Mouse (Mus musculus): Measurements from ENCODE around the gene Ccdc12.

Ccdc12 gene

DNA sequence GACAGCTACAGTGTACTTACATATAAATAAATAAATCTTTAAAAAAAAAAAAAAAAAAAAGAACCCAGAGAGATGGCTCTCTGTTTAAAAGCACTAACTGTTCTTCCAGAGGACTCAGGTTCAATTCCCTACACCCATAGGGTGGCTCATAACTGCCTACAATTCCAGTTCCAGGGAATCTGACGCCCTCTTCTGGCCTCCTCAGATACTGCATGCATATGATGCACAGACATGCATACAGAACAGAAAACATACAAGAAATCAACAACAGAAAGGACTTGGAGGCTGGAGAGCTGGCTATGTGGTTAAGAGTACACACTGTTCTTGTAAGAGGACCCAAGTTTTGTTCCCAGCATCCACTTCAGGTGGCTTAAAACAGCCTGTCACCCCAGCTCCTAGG is 81.8 kb downstream of the Ccdc12 start:
- DNase-seq (ENCODE audit: extremely low spot score, low spot score), result no peak

DNA sequence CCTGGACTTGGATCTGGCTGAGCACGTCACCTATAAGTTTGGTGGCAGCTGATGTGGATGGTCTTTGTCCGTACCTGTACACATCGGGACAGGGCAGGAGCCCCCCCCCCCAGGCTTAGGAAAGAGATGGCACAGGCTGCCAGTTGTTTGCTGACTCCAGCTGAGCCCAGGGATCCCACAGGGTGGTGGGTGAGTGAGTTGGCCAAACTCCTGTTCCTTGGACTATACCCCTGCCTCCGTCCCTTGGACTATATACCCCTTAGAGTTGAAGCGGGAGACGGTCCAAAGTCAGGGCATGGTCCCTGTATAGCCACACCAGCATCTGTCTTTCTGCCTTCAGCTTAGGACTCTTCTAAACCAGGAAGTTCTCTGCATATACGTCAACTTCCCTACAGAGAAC is 83.7 kb downstream of the Ccdc12 start:
- no peak for DNase-seq (ENCODE audit: extremely low spot score, low spot score)

DNA sequence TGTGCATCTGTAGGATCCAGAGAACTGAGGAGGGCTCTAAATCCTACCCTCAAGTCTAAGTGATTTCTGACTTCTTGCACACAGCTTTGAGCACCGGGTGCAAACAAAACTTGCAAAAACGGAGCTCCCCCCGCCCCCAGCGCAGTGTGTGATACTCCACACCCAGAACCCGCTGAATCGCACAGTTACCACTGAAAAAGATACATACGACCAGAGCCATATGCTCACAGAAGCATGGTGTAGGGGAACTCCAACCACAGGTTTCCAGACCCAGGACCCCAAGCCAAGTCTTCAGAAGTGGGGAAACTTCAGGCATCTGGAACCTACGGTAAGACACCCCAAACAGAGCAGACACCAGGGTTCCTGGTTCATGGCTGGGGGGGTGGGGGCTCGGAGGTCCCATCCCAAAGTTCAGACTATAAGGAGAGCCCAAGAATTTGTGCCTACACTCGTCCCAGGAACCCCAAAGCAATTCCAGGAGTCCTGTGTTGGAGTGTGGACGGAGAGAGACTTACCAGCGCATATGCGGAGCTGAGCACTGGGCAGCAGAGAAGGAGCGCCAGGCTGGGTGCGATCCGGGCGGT is 85.5 kb downstream of the Ccdc12 start, which contains the start of gene Myl3:
Gene Myl3 (plus strand): TSS at position 151 of the 584 bp plus-strand sequence.
- no peak for DNase-seq (ENCODE audit: extremely low spot score, low spot score)

DNA sequence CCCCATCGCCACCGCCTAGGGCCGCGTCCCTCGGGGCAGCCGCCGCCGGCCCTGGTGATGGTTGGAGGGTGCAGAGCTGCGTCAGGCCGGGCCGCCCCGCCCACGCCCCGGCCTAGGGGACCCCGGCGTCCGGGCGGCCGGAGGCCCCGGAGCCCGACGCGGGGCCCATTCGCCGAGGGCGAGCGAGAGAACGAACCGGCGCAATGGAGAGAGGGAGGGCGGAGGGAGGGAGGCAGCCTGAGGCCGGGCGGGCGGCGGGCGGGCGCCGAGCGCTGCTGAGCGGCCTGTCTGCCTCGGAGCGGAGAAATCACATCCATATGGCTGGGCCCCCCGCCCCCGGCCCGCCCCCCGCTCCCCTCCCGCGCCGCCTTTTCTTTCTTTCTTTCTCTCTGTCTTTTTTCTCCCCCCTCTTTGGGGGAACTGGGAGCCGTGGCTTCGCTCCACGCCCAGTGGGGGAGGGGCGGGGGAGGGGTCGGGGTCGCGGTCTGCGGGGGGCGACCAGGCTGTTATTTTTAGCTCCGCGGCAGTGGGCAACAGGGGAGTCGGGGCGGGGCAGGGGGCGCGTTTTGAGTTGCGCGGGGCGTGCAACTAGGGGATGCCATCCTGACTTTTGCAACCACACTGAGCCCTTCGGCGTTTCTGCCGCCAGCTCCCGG is 86.1 kb downstream of the Ccdc12 start:
- peak; percentile 82 for DNase-seq (ENCODE audit: extremely low spot score, low spot score)

DNA sequence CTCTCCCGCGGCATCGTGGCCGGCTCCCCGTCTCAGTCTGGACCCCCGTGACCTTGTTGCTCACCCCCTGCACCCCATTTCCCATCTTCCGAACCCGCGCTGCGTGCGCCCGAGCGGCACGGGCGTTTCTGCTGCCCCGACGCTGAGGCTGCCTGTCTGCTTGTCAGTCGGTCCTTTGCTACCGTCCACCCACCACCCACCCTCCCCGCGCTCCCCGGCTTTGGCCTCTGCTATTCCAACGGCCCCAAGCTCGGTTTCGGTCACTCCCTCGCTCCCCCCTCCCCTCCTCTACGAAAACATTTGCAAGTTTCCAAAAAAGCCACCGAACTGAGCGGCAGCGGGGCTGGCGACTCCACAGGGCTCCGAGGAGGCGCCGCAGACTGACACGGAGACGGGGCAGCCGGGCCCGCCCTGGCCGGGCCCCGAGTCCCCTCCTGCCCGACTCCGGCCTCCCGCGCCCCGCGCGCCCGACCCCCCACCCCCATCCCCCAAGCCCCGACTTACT is 86.7 kb downstream of the Ccdc12 start:
- peak; percentile 70 for DNase-seq (ENCODE audit: extremely low spot score, low spot score)

DNA sequence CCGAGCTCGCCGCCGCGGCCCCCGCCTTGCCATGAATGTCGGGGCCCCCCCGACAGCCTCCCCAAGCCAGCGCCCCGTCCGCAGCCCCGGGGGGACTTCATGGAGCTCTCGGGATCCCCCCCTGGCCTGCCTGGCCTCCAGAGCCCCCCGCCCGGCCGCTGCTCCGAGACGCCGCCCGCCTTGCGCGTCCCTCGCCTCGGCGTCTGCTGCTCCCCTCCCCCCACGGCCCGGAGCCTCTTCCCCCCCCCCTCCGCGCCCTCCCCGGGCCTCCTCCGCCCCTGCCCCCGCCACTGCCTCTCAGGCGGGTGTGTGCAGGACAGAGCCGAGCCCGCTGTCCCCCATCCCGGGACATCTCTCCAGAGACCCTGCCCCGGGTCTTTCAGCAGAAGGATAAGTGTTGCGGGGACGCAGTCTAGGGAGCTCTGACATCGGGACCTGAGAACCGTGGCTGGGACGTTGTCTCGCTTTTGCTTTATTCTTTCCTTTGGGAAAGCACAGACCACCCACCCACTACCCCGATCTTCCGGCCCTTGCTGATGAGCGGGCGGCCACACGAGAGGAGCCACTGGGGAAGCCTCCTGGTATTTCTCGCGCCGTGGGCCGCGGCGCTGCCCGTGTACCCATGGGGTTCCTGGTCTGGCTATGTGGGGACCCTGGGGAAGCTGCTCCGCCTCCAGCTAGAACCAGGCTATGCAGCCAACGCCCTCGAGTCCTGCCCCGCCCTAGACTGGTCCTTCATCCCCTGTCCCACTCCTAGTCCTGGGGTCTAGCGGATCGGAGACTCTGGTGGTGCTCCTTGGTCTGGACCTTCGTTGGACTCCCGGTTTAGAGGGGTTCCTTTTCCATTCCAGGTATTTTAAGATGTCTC is 87.4 kb downstream of the Ccdc12 start:
- DNase-seq (ENCODE audit: extremely low spot score, low spot score), result peak; percentile 76

DNA sequence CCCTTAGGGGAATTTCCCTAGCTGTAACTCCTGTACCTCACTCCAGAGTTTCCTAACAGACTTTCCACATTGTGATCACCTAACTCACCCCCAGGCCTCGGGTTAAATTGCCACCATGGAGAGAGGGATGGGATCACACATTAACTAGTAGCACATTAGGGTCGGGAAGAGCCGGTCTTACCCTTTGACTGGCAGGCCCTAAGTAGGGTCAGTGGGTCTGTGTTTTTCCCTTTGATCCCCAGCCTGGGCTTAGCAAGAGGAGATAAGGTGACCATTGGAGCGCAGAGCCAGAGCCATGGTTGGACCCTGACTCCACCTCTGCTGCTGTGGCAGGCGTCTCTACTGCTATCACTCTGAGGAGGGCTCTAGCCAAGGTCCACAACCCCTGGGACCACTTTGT is 89.4 kb downstream of the Ccdc12 start:
- no peak for DNase-seq (ENCODE audit: extremely low spot score, low spot score)

DNA sequence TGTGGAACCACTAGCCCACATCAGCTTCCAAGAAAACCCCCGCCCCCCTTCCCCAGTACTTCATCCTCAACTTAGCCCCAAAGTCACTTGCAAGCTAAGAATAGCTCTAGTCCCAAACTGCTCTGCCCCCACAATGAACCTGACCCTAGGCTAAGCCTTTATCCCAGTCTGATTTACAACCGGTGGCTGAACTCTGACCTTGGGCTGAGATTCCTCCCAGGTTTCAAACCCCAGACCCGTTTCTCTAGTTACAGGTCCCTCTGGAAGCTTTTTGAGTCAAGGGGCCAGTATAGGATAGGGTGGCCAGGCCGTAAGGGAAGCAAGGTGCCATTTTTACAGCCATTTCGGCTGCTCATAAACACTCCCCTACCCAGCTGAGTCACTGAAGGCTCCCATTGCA is 89.9 kb downstream of the Ccdc12 start:
- peak; percentile 64 for DNase-seq (ENCODE audit: extremely low spot score, low spot score)

DNA sequence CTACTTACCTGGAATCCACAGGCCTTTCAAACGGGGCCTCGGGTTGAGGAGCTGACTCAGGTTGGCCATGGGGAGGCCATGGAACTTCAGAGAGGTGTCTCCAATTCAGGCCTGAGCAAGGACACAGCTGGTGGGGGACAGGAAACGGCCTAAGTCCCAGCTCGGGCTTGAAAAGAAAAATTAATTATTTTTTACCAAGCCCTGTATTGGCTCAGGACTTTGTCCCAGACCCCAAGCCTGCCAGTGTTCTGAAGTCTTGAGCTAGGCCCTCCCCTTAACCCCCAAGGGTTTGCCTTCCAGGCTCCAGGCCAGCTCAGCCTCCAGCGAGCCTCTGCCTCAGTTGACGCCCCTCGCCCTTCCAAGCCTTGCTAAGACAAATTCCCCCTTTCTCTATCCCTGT is 90.7 kb downstream of the Ccdc12 start, which contains the start of gene Pth1r:
Gene Pth1r (minus strand): TSS at position 185 of the 400 bp plus-strand sequence.
- no peak for DNase-seq (ENCODE audit: extremely low spot score, low spot score)

DNA sequence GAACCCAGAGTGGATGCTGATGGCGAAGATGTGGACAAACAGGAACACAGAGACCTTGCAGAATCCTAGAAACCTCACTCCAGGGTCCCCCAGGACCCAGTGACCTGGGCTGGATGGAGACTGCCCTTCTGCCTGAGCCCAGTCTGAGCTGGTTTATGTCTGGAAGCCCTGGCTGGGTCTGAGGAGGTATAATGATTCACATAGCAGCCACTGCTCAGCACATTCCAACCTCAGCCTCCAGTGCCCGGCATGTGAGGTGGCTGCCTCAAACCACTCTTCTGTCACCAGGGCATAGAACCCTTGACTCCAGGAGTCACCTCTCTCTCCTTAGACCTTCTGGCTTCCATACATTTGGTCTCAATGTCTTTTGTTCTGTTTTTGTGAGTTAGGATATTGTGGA is 92.1 kb downstream of the Ccdc12 start:
- no peak for DNase-seq (ENCODE audit: extremely low spot score, low spot score)

DNA sequence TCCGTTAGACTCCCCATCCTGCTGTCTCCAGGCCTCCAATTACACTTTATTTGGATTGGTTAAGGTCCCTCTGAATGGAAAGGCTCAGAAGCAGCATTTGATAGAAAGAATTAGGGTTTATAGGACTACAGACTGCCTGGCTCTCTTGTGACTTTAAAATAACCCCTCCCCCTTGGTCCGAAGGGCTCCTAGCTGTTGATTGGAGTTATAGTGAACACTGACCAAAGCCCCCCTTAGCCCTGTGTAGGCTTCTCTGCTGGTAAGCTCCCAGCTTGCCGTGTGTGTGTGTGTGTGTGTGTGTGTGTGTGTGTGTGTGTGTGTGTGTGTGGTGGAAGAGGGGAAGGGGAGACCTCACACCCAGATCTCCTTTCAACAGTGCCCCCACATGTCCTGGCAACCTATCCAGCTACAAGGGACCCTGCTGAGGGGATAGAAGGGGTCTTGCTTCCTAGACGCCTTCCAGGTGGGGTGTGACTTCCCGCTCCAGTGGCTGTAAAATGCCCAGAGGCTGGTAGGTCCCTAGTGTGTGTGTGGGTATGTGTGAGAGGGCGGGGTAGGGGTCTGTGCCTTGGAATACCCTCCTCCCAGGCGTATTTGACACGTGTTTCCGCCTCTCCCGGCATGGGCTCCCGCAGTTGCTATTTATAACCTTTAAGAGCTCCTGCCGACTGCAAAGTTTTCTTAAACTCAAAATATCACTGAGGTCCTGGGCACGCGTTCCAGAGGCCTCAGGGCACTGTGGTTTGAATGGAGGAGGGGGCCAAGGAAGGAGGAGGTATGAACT is 94.3 kb downstream of the Ccdc12 start:
- DNase-seq (ENCODE audit: extremely low spot score, low spot score), result no peak

DNA sequence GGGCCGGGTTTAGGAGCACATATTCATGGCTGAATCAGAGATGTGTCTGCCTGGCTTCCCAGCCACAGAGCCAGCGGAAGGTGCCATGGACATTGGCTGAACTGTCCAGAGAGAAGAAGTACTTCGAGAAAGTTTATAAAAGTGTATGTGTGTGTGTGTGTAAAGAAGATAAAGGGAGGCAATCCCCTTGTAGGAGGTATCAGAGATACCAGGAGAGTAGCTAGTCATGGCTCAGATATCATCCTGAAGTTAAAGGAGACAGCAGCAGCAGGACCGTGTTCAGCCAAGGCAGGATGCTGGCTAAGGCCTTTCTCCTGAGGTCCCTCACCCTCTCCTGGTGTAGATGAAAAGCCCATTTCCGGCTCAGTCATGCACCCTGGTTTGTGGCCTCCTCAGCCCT is 95.1 kb downstream of the Ccdc12 start:
- DNase-seq (ENCODE audit: extremely low spot score, low spot score), result no peak

DNA sequence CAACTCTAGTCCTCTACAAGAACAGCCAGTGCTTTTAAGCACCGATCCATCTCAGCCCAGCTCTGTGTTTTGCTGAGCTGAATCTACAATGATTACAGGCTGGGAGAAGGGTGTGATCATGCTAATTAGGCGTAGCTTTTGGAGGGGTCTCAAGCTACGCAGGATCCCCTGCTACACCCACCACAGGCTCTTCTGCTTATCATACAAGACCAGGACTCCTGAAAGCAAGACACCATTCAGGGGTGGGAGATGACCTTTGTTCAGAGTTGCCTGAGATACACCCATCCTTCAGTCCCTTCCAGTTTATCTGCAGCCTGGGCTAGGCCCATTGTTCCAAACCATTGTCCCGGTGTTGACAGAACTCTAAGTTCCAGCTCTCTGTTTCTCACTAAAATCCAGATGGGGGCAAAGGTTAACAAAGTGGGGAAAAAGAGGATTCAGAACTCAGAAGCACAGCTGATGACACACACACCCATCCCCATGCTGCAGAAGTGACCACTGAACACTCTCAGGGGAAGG is 96.7 kb downstream of the Ccdc12 start:
- DNase-seq (ENCODE audit: extremely low spot score, low spot score), result no peak

DNA sequence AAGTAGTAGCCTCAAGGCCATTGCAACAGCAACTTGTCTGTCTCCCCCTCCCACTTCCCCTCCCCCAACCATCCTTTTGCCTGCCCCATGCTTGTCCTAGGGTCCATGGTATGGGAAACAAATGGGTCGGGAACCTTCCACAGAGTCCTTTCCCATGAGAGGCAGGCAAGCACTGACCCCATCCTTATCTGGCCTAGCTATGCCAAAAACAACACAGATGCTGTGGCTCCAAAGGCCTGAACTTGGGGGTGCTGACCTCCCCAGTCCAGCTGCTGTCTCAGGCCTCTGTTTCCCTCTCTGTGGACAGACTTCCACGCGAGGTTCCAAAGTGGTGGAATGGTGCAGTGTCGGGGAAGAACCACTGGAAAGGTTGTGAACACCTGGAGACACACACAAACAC is 97.5 kb downstream of the Ccdc12 start:
- no peak for DNase-seq (ENCODE audit: extremely low spot score, low spot score)

DNA sequence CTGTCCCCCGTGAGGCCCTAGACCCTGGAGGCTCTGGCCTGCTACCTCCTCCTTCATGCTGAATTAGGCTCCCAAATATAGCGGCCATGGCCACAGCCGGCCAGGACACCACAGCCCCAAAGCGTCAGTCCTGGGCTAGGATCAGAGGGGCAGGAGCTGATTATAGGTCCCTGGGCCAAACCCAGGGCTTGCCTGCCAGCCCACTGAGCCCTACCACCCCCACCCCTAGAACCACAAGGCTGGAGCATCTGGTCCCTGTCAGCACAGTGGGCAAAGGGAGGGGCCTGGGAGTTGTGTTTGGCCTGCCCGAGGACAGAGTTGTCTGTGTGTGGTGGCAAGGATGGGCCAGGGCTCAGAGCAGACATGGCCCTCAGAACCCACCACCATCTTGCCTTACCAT is 101.5 kb downstream of the Ccdc12 start:
- DNase-seq (ENCODE audit: extremely low spot score, low spot score), result no peak

DNA sequence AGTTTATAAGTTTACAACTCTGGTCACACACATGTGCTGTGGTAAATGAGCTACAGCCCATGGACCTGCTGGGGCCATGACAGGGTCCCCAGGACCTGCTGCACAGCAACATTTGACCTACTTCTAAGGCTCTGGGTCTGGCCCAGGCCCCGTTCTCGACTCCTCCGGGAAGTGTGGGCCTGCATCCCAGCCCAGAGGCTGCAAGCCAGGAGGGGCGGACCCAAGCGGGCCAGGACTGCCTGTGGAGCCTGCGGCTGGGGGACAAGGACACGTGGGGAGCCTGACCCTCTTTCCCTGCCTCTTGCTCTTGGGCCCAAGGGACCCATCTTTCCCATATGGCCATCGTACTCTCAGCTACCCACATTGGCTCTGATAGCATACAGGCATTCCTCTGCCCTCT is 102.3 kb downstream of the Ccdc12 start:
- no peak for DNase-seq (ENCODE audit: extremely low spot score, low spot score)

DNA sequence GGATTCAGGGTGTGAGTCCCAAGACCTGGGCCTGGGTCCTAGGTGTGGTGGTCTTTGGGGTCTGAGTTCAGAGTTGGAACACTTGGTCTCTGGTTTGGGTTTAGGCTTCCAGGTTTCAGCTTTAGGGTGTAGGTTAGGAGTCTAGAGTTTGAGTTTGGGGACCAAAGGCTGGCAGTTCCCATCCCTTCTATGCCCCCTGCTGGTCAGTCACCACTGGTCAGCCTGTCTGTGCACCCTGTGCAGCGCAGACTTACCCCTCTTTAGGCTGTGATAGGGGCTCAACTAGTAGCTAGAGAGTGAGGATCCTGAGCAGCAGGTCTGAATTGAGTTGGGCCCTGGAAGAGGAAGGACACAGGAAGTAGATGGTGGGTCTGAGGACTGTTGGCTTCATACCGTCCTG is 103.0 kb downstream of the Ccdc12 start:
- no peak for DNase-seq (ENCODE audit: extremely low spot score, low spot score)

DNA sequence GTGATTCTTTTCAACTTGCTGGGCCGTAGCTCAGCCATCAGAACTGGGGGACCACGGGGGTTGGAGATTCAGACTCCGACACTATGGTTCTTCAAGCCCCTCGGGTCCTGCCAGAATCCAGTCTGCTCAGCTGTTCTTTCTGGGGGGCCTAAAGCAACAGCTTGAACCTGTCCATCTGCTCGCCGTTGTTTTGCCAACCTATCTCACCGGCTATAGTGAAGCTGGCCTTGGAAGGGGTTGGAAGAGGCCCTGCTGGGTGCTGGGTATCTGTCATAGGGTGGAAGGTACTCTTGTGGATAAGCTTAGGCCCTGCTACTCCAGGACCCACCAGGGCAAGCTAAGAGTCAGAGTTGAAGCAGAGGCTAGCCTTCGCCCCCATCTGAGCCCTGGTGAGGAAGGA is 104.6 kb downstream of the Ccdc12 start:
- DNase-seq (ENCODE audit: extremely low spot score, low spot score), result no peak
